Comparison of ENCODE assay signal across 9 mouse cellular contexts in the genomic region with DNA sequence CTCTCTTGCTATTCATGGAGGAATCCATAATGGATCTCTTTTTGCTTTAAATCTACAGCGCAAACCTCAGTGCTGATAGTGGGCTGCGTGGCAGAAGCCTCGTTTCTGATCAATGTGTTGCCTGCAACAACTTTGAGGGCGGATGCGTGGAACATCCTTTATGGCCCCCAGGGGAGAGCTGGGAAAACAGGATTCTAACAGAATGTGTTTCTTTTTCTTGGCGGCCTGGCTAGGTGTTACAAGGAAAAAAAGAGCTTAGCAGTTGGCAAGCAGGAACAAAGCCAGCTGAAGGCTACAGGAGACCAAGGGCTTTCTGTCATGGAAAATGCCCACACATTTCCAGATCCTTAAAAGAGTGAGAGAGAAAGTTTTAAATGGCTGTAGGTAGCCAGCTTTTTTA. TPM values are rescaled to one million over a fixed set of nuclear protein-coding genes. Genes with fewer than 3 reads are reported as not detected.
DNase-seq lines count a peak whose midpoint lies in the region; ATAC-seq lines count a peak whose summit lies in the region.
"Had no signal": no experiment of that assay in that cellular context is flagged by ENCODE, and none has a peak within 500 bp of the region (broad histone marks: within the 10 kb centered on the region; RNA-seq: fewer than 3 reads in every experiment).

No protein-coding gene starts in this region.

- no peak overlapping the region for H3K9ac ChIP-seq in neural tube, embryonic 13.5 days
- H3K9ac ChIP-seq: embryonic facial prominence, embryonic 13.5 days had no signal

- no peaks in the 10 kb centered on the region for H3K9me3 ChIP-seq in neural tube, embryonic 13.5 days
- H3K9me3 ChIP-seq: embryonic facial prominence, embryonic 13.5 days had no signal

- H3K27me3 ChIP-seq in neural tube, embryonic 13.5 days, result no peaks in the 10 kb centered on the region
- H3K27me3 ChIP-seq: embryonic facial prominence, embryonic 13.5 days had no signal

- 52% methylated on average over 6 of the region's 6 CpGs for WGBS in neural tube, embryonic 13.5 days

- H3K4me1 ChIP-seq in neural tube, embryonic 13.5 days (replicated peaks), result peaks cover 27% of the 10 kb centered on the region

- no peak overlapping the region for H3K4me3 ChIP-seq in neural tube, embryonic 13.5 days
- H3K4me3 ChIP-seq: embryonic facial prominence, embryonic 13.5 days had no signal

- no peaks in the 10 kb centered on the region for H3K36me3 ChIP-seq in neural tube, embryonic 13.5 days
- H3K36me3 ChIP-seq: embryonic facial prominence, embryonic 13.5 days had no signal

- ATAC-seq in neural tube, embryonic 13.5 days (ENCODE audit: low read depth), result no peak

- H3K27ac ChIP-seq in neural tube, embryonic 13.5 days (replicated peaks), result peak overlapping the region; percentile 56
- H3K27ac ChIP-seq: embryonic facial prominence, embryonic 13.5 days had no signal

- intact Hi-C loops in left cerebral cortex, postnatal 36 days (cut with DNase I), result loop anchor here (5.0 to 10.0 kb wide), 3 partner anchors 125 to 350 kb away; partner anchors contain the start of gene Olfm1

- no peak overlapping the region for H3K4me2 ChIP-seq in neural tube, embryonic 13.5 days
- H3K4me2 ChIP-seq: embryonic facial prominence, embryonic 13.5 days had no signal

- DNase-seq in cerebellum, adult 11 months, result peak; percentile 27
- DNase-seq in cerebellum, postnatal 4 days (ENCODE audit: low spot score in 2 of 2), result no peak
- DNase-seq in neural tube, embryonic 10.5 days (ENCODE audit: extremely low spot score, low spot score), result no peak
- DNase-seq in left cerebral cortex, postnatal 36 days (ENCODE audit: low spot score in 2 of 2), result peak; percentile 66 to 74
- DNase-seq in telencephalon, adult 2 months (ENCODE audit: low read depth, low spot score), result peak; percentile 94
- no peak for DNase-seq in ovary, adult 18-20 months (ENCODE audit: low spot score)
- no peak for DNase-seq in adrenal gland, postnatal 10 days

RNA-seq across cellular contexts. Expression of gene Fcnb, which starts 17.5 kb away (rescaled TPM):
- polyA plus RNA-seq in neural tube, embryonic 13.5 days (2015; fragmentation: Nextera tagmentation; extraction: Ambion mirVana), result 0.27 TPM in 1 of 2 replicates, not detected in the other
- not detected for total RNA-seq in left cerebral cortex, postnatal 36 days (2021)
- total RNA-seq in adrenal gland, postnatal 10 days (2021), result under 1 TPM; 0.67 to 0.75 TPM
- polyA plus RNA-seq: embryonic facial prominence, embryonic 13.5 days had no signal

Comparison
In these comparisons a context has a peak if more than half of its experiments do, and no peak if none do; other contexts are left out.
1. DNase-seq: peak in cerebellum, adult 11 months (single experiment), left cerebral cortex, postnatal 36 days (2 of 2) and telencephalon, adult 2 months (single experiment); none in cerebellum, postnatal 4 days (0 of 2), neural tube, embryonic 10.5 days (single experiment), ovary, adult 18-20 months (single experiment) and adrenal gland, postnatal 10 days (single experiment).